Mouse (Mus musculus) kidney, adult 2 months (tissue): ENCODE measurements around the gene Lgr6.

ENCODE experiments used
- CTCF ChIP-seq: fragments of 200-500 bp; conservative IDR thresholded peaks from 2 replicates; pipeline ENCODE4 v1.5.1; 2011; ENCODE audit warnings: low read depth, mild to moderate bottlenecking, control low read depth, low read length, moderate library complexity, mixed read lengths; ENCODE audit not compliant: insufficient read depth, insufficient read length
- POLR2A ChIP-seq: fragments of 200-500 bp; IDR thresholded peaks from one replicate; pipeline ENCODE4 v1.6.1; 2011; ENCODE audit warnings: low read depth, low read length, control low read depth

DNA sequence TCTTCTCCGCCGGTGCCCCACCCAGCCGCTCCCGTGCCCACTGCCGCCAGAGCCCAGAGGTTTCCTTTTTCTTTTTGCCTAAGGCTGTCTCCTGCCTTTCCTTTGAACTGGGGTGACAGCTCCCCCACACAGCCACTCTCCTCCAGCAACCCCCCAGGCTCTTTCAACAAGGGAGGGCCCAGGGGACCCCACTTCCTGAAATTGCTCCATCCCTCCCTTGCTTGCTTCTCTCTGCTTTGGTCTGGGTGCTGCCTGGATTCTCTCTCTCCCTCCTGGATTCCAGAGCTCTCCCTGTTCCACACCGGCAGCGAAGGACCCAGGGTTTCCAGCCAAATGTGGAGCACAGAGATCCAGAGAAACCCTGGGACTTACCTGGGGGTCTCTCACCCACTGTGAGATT is 4.7 kb downstream of the Lgr6 start:
- no peak for TF ChIP-seq CTCF
- TF ChIP-seq POLR2A = no peak
